Mouse (Mus musculus) limb, embryonic 13.5 days (tissue): ENCODE results near the gene F11. TPM values are rescaled to one million over a fixed set of nuclear protein-coding genes. Genes with fewer than 3 reads are reported as not detected.
A peak's percentile ranks its signal among the peaks of the same experiment; 100 is the strongest.

Source experiments
- ATAC-seq: fragments of 200-750 bp; cut with Nextera tagmentation; 2 replicates; pipeline ENCODE4 v1.8.0; 2017; ENCODE audit warnings: low read depth, moderate number of reproducible peaks, moderate TSS enrichment; ENCODE audit not compliant: low FRiP score
- H3K27ac ChIP-seq: fragments of 300-500 bp; sonication (generic); 2 replicates; pipeline ENCODE4 v1.5.1; 2015; ENCODE audit warnings: inconsistent platforms, mild to moderate bottlenecking, moderate library complexity
- H3K27me3 ChIP-seq: fragments of 300-500 bp; sonication (generic); 2 replicates; pipeline ENCODE4 v1.6.1; 2015; ENCODE audit warnings: mild to moderate bottlenecking, inconsistent platforms
- H3K36me3 ChIP-seq: fragments of 300-500 bp; sonication (generic); 2 replicates; pipeline ENCODE4 v1.6.1; 2015; ENCODE audit warnings: inconsistent platforms, mild to moderate bottlenecking, moderate library complexity
- H3K4me1 ChIP-seq: fragments of 300-500 bp; sonication (generic); 2 replicates; pipeline ENCODE4 v1.6.1; 2015; ENCODE audit warnings: inconsistent platforms
- H3K4me2 ChIP-seq: fragments of 300-500 bp; sonication (generic); replicated peaks from 2 replicates; pipeline ENCODE4 v1.6.1; 2015; ENCODE audit warnings: inconsistent platforms, mild to moderate bottlenecking, moderate library complexity
- H3K4me3 ChIP-seq: fragments of 300-500 bp; sonication (generic); 2 replicates; pipeline ENCODE4 v1.5.1; 2015; ENCODE audit warnings: moderate library complexity, mild to moderate bottlenecking, inconsistent platforms
- H3K9ac ChIP-seq: fragments of 300-500 bp; sonication (generic); 2 replicates; pipeline ENCODE4 v1.6.1; 2015; ENCODE audit warnings: mild to moderate bottlenecking, inconsistent platforms
- H3K9me3 ChIP-seq: fragments of 300-500 bp; sonication (generic); 2 replicates; pipeline ENCODE4 v1.6.1; 2016; ENCODE audit warnings: inconsistent platforms
- WGBS: fragments of 180-500 bp; shearing (Covaris S2); methylation state at CpG from one replicate; pipeline ENCODE4 v1.1.7; 2015; 5-methylcytosine and 5-hydroxymethylcytosine counted together
- polyA plus RNA-seq: library from polyadenylated mRNA; unstranded; fragments of >200 nt; fragmentation: Nextera tagmentation; extraction: Ambion mirVana; gene quantifications from 2 replicates; pipeline ENCODE4 v1.2.1, GENCODE M21; 2015

F11 gene
- polyA plus RNA-seq, result not detected in 2 replicates

DNA sequence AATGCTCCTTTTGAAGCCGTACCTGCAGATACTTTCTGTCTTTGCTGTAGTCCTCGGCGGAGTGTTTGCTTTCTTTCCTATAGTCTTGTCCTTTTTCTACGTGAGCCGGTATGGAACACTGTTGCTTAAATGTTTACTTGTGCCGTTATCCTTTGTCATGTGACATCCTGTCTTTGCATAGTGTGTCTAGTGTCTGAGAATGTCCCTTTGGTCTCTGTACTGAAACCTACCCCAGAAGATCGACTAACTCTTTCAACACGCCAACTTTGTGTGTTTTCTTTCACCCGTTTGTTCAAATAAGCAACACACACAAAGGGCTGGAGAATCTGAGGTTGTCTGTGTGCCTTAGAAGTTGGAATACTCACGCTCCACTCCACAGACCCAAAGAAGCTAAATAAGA, at the start of gene F11:
TSS of gene F11 (minus strand) at position 112 of the 400 bp plus-strand sequence.
- no peak within 1 kb of the TSS for H3K27ac ChIP-seq
- no peak within 1 kb of the TSS for H3K4me2 ChIP-seq
- no peak for ATAC-seq
- no peak within 1 kb of the TSS for H3K9ac ChIP-seq
- no peaks in the 10 kb centered on the region for H3K27me3 ChIP-seq
- 87% methylated on average over 10 of the region's 10 CpGs for WGBS
- no peaks in the 10 kb centered on the region for H3K36me3 ChIP-seq
- H3K4me1 ChIP-seq, result no peaks in the 10 kb centered on the region
- 0 out of 2 replicates have a peak, but pooled peaks cover 3% of the 10 kb centered on the region for H3K9me3 ChIP-seq
- no peak within 1 kb of the TSS for H3K4me3 ChIP-seq

- no peak overlapping the region for H3K4me2 ChIP-seq
- H3K9me3 ChIP-seq, result no peaks in the 10 kb centered on the region
- H3K36me3 ChIP-seq, result no peaks in the 10 kb centered on the region
- H3K4me3 ChIP-seq, result no peak overlapping the region
- no peaks in the 10 kb centered on the region for H3K4me1 ChIP-seq
- no peak overlapping the region for H3K27ac ChIP-seq
- no peak overlapping the region for H3K9ac ChIP-seq
- 76% methylated on average over 4 of the region's 4 CpGs for WGBS
- H3K27me3 ChIP-seq, result no peaks in the 10 kb centered on the region
- no peak for ATAC-seq
These were observed 49.1 kb upstream of the F11 start for GRCm38 (mm10) chr8:45310967-45311366.

DNA sequence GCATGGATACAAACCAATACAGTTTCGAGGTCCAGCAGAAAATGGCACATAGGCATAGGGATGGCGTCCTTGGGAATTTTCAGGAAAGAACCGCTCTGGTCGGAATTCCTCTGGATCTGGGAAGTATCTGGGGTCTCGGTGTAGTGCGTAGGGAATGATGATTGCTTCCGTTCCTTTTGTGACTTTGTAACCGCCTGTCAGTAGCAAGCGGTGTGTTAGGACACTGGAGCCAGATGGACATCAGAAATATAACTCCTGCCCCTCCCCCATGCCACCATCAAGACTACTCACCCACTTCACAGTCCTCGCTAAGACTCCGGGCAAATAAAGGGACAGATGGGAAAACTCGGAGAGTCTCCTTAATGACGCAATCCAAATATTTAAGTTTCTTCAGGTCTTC, 46.5 kb upstream of the F11 start, which contains the start of gene Gm45753:
TSS of gene Gm45753 (minus strand) at position 101 of the 400 bp plus-strand sequence.
- ATAC-seq, result no peak
- no peak within 1 kb of the TSS for H3K9ac ChIP-seq
- H3K4me3 ChIP-seq, result no peak within 1 kb of the TSS
- 93% methylated on average over 13 of the region's 13 CpGs for WGBS
- no peaks in the 10 kb centered on the region for H3K4me1 ChIP-seq
- H3K9me3 ChIP-seq, result no peaks in the 10 kb centered on the region
- H3K27ac ChIP-seq, result no peak within 1 kb of the TSS
- no peaks in the 10 kb centered on the region for H3K27me3 ChIP-seq
- H3K36me3 ChIP-seq, result no peaks in the 10 kb centered on the region
- H3K4me2 ChIP-seq, result no peak within 1 kb of the TSS

GRCm38 (mm10) chr8:45305479-45305878, 43.6 kb upstream of the F11 start:
- Histone ChIP-seq H3K4me1 (no peaks in the 10 kb centered on the region), H3K9me3 (no peaks in the 10 kb centered on the region), H3K4me2 (no peak overlapping the region), H3K9ac (no peak overlapping the region), H3K27ac (no peak overlapping the region), H3K36me3 (no peaks in the 10 kb centered on the region), H3K27me3 (no peaks in the 10 kb centered on the region), H3K4me3 (no peak overlapping the region)
- no peak for ATAC-seq
- WGBS, result 67% methylated on average over 1 of the region's 1 CpGs

- H3K9ac ChIP-seq, result no peak overlapping the region
- H3K4me3 ChIP-seq, result no peak overlapping the region
- no peaks in the 10 kb centered on the region for H3K9me3 ChIP-seq
- H3K4me2 ChIP-seq, result no peak overlapping the region
- no peaks in the 10 kb centered on the region for H3K27me3 ChIP-seq
- no peaks in the 10 kb centered on the region for H3K4me1 ChIP-seq
- H3K36me3 ChIP-seq, result no peaks in the 10 kb centered on the region
- ATAC-seq, result no peak
- H3K27ac ChIP-seq, result no peak overlapping the region
- 91% methylated on average over 3 of the region's 3 CpGs for WGBS
These were observed 42.5 kb upstream of the F11 start for GRCm38 (mm10) chr8:45304354-45304753.

DNA sequence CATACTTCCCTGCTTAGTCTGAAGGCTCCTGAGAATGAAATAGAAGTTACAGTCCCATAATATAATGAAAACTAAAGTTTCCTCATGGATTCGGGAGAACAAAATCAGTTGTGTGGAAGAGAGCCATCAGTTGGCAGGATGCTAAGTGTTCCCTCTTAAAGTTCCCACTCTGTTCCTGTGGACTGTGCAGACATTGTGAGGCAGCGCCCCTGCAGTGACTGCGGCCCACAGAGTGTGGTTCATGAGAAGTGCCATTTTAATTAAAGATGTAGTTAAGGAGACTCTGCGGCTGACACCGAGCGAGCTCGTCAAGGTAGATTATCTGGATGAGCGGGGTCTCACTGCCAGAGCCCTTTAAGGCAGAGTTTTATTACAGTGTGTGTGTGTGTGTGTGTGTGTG, 40.6 kb upstream of the F11 start:
- no peak overlapping the region for H3K27ac ChIP-seq
- 37% methylated on average over 8 of the region's 8 CpGs for WGBS

DNA sequence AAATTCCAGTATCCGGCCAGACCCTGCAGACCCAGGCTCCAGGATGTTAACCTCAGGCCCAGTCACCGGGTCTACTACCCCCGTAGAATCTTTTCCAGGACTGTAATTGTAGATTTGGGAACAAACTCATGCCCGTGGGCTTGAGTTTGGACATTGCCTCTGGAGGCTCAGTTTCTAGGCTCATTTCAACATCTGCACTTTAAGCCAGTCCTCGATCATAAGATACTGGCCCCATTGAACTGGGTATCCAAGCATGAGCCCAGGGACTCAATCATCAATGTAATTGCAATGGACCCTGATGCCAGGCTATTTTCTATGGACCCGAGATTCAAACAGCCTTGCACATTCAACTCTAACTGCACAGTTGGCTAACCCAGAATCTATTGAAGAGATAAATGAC, 33.4 kb upstream of the F11 start:
- no peak for ATAC-seq
- 90% methylated on average over 6 of the region's 6 CpGs for WGBS
- Histone ChIP-seq H3K4me3 (no peak overlapping the region), H3K9me3 (no peaks in the 10 kb centered on the region), H3K9ac (no peak overlapping the region), H3K4me2 (no peak overlapping the region), H3K27me3 (no peaks in the 10 kb centered on the region), H3K4me1 (no peaks in the 10 kb centered on the region), H3K27ac (no peak overlapping the region), H3K36me3 (no peaks in the 10 kb centered on the region)

More for the DNA sequence above, 40.6 kb upstream of the F11 start:
- Histone ChIP-seq H3K4me3 (no peak overlapping the region), H3K27me3 (no peaks in the 10 kb centered on the region), H3K9ac (no peak overlapping the region), H3K9me3 (no peaks in the 10 kb centered on the region), H3K4me2 (no peak overlapping the region), H3K4me1 (no peaks in the 10 kb centered on the region), H3K36me3 (no peaks in the 10 kb centered on the region)
- ATAC-seq, result peak; percentile 73; the same call in 1 of the 2 replicates

- H3K9me3 ChIP-seq, result no peaks in the 10 kb centered on the region
- ATAC-seq, result no peak
- no peak within 1 kb of the TSS for H3K4me3 ChIP-seq
- H3K36me3 ChIP-seq, result no peaks in the 10 kb centered on the region
- H3K4me1 ChIP-seq, result no peaks in the 10 kb centered on the region
- H3K4me2 ChIP-seq, result no peak within 1 kb of the TSS
- whole genome bisulfite sequencing, result 89% methylated on average over 7 of the region's 7 CpGs
- no peaks in the 10 kb centered on the region for H3K27me3 ChIP-seq
- H3K9ac ChIP-seq, result no peak within 1 kb of the TSS
- no peak within 1 kb of the TSS for H3K27ac ChIP-seq
These were observed 32.9 kb upstream of the F11 start, which contains the start of gene Klkb1 for GRCm38 (mm10) chr8:45294687-45295086. Gene Klkb1 (minus strand): TSS chr8:45294859.

- no peak for ATAC-seq
- Histone ChIP-seq H3K4me2 (no peak overlapping the region), H3K4me3 (no peak overlapping the region), H3K27ac (no peak overlapping the region), H3K27me3 (no peaks in the 10 kb centered on the region), H3K36me3 (no peaks in the 10 kb centered on the region), H3K9me3 (no peaks in the 10 kb centered on the region), H3K9ac (no peak overlapping the region), H3K4me1 (no peaks in the 10 kb centered on the region)
- 87% methylated on average over 2 of the region's 2 CpGs for WGBS
These were observed 30.0 kb upstream of the F11 start for GRCm38 (mm10) chr8:45291790-45292189.

DNA sequence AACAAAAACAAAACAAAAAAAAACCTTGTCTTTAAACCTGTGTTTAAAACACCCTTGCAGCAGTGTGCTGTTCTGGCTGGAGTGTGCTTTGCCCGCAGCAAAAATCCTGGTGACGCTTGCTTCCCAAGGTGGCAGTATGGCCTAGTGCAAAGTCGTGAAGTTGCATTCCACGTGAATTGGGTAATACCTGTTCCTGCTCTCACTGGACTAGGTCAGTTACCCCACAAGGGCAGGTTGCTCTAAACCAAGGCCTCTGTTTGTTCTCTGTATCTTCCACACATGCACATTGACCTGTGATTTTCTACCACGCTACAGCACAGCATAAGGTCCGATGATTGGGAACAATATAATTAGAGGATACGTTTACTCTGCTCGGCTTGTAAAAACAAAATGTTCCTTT, 19.8 kb upstream of the F11 start:
- no peak for ATAC-seq
- Histone ChIP-seq H3K4me2 (no peak overlapping the region), H3K9ac (no peak overlapping the region), H3K36me3 (no peaks in the 10 kb centered on the region), H3K27me3 (no peaks in the 10 kb centered on the region), H3K27ac (no peak overlapping the region), H3K4me3 (no peak overlapping the region), H3K4me1 (no peaks in the 10 kb centered on the region), H3K9me3 (0 out of 2 replicates have a peak, but pooled peaks cover 2% of the 10 kb centered on the region)
- WGBS, result 74% methylated on average over 8 of the region's 8 CpGs

DNA sequence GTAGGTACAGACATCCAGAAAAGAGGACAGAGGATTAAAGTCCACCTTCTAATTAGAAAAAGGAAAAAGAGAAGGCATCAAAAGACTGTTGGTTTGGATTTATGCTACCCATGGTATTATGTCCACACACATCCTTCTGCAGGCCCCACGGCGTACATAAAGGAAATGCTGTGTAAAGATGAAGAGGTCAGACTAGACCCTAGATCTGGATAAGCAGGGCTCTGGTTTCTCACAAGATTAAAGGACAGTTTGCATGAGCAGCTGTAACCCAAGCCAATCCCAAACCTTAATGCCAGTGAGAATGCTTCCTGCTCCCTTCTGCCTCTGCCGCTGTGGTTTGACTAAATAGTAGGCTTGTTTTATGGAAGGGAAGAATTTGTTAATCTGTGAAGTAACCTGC, 15.6 kb upstream of the F11 start:
- Histone ChIP-seq H3K9me3 (0 out of 2 replicates have a peak, but pooled peaks cover 2% of the 10 kb centered on the region), H3K4me2 (no peak overlapping the region), H3K4me1 (no peaks in the 10 kb centered on the region), H3K27me3 (no peaks in the 10 kb centered on the region), H3K36me3 (no peaks in the 10 kb centered on the region), H3K9ac (no peak overlapping the region), H3K4me3 (no peak overlapping the region), H3K27ac (no peak overlapping the region)
- no peak for ATAC-seq
- 54% methylated on average over 3 of the region's 3 CpGs for WGBS

DNA sequence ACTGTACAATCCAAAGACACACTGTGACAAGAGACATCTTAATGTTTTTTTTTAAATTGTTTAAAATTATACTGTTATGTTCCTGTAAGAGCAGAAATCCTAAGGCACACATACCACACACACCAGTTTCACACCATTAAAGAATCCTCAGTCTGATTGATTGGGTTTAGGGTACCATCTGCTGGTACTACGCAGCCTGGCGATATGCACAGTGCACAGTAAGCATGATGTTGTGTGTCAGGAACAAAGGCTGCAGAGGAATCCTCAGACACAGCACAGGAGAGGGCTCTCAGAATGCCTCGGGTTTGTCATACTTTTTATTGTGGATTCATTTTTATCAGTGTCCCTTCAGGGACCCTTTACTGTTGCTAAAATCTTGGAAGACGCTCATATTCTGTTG, 12.5 kb upstream of the F11 start:
- H3K36me3 ChIP-seq, result no peaks in the 10 kb centered on the region
- H3K9me3 ChIP-seq, result no peaks in the 10 kb centered on the region
- H3K27ac ChIP-seq, result no peak overlapping the region
- no peaks in the 10 kb centered on the region for H3K27me3 ChIP-seq
- no peak overlapping the region for H3K9ac ChIP-seq
- no peak for ATAC-seq
- no peak overlapping the region for H3K4me3 ChIP-seq
- no peak overlapping the region for H3K4me2 ChIP-seq
- H3K4me1 ChIP-seq, result no peaks in the 10 kb centered on the region
- 73% methylated on average over 4 of the region's 4 CpGs for WGBS

GRCm38 (mm10) chr8:45269056-45269455, 7.2 kb upstream of the F11 start:
- H3K4me3 ChIP-seq, result no peak overlapping the region
- H3K4me1 ChIP-seq, result no peaks in the 10 kb centered on the region

More at GRCm38 (mm10) chr8:45269056-45269455, 7.2 kb upstream of the F11 start:
- H3K27ac ChIP-seq, result no peak overlapping the region
- H3K9ac ChIP-seq, result no peak overlapping the region
- H3K36me3 ChIP-seq, result no peaks in the 10 kb centered on the region
- H3K27me3 ChIP-seq, result no peaks in the 10 kb centered on the region
- no peak overlapping the region for H3K4me2 ChIP-seq
- ATAC-seq, result no peak
- H3K9me3 ChIP-seq, result no peaks in the 10 kb centered on the region
